Mouse (Mus musculus): ENCODE data around the gene Gfi1b. TPM values are rescaled to one million over a fixed set of nuclear protein-coding genes. Genes with fewer than 3 reads are reported as not detected.

Gene Gfi1b
- polyA plus RNA-seq, 1 experiment from 2014 or later, result not detected

DNA sequence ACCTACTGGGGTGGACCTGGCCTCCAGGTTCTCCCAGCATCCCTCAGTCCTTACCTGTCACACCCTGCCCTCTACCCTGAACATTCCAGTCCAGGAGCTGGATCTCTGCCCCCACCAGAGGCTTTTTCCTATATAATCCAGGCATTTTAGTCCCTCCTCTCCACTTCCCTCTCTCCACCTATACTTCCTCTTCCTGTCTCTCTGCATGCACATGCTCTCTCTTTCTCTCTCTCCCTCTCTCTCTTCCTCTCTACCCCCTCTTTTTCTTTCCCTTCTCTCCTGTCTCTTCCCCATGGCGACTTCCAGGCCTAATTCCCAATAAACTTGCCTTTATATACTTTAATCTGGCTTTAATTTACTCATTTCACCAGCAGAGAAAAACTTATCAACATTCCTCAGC is 33.2 kb downstream of the Gfi1b start:
- no peak overlapping the region for H3K4me3 ChIP-seq
- no peak overlapping the region for H3K4me2 ChIP-seq
- no peak overlapping the region for H3K9ac ChIP-seq
- WGBS, result 38% methylated on average over 1 of the region's 1 CpGs
- H3K27ac ChIP-seq, result no peak overlapping the region
- H3K27me3 ChIP-seq (replicated peaks), result 0 out of 2 replicates have a peak, but pooled peaks cover 4% of the 10 kb centered on the region
- H3K9me3 ChIP-seq, result 0 out of 2 replicates have a peak, but pooled peaks cover 3% of the 10 kb centered on the region
- peaks cover 5% of the 10 kb centered on the region for H3K4me1 ChIP-seq
- ATAC-seq (replicated peaks), result no peak
- H3K36me3 ChIP-seq (replicated peaks), result no peaks in the 10 kb centered on the region

DNA sequence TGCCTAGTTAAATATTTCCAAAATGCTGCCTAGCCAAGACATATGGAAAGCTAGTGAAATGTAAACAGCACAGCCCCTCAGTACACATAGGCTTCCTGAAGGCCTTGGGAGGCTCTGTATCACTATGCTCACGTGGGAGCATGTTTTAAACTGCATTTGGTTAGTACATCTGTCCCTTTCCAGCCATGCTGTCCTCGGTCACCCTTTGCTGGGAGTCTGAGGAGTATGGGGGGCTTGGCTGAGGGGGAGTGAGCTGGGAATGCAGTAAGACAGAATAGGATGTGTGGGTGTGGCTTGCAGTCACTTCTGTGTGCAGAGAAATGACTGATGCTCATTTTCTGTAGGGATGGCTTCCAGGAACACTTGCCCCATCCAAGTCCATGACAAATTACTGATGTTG is 36.1 kb downstream of the Gfi1b start:
- no peak overlapping the region for H3K27ac ChIP-seq
- peaks cover 27% of the 10 kb centered on the region for H3K4me1 ChIP-seq
- H3K4me2 ChIP-seq, result no peak overlapping the region
- no peak overlapping the region for H3K9ac ChIP-seq
- H3K36me3 ChIP-seq (replicated peaks), result no peaks in the 10 kb centered on the region
- H3K9me3 ChIP-seq, result 0 out of 2 replicates have a peak, but pooled peaks cover 3% of the 10 kb centered on the region
- ATAC-seq (replicated peaks), result no peak
- no peak overlapping the region for H3K4me3 ChIP-seq
- H3K27me3 ChIP-seq (replicated peaks), result no peaks in the 10 kb centered on the region
- WGBS, result 47% methylated on average over 2 of the region's 2 CpGs

DNA sequence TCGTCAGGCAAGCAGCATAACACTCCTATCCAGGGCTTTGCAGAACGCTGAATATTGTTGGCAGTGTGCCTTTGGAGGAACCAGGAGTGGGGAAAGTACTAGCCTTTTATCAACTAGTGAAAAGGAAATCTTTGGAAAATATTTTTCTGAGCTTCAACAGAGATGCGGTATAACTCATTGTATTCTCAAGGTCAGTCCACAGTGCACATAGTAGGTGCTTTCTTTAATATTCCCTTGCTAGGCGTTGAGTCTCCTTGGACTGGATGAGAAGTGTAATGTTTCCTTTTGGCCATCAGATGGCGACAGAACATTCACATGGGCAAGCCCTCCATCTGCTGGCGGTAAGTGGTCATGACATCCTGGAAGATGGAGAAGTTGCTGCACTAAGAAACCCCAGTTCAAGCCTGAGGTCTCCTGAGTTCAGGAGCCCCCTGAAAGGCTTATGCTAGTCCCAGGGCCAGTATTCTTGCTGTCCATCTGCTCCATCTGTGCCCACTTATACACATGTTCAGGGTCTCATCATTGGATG is 36.7 kb downstream of the Gfi1b start:
- Histone ChIP-seq H3K9ac (no peak overlapping the region), H3K4me3 (no peak overlapping the region), H3K9me3 (0 out of 2 replicates have a peak, but pooled peaks cover 3% of the 10 kb centered on the region), H3K27ac (no peak overlapping the region), H3K4me1 (peaks cover 27% of the 10 kb centered on the region), H3K4me2 (no peak overlapping the region), H3K27me3 (replicated peaks) (no peaks in the 10 kb centered on the region), H3K36me3 (replicated peaks) (no peaks in the 10 kb centered on the region)
- WGBS, result 18% methylated on average over 6 of the region's 6 CpGs
- ATAC-seq (replicated peaks), result no peak

GRCm38 (mm10) chr2:28583651-28584050 is 38.1 kb downstream of the Gfi1b start, which contains the start of gene Gtf3c5:
Gtf3c5 (minus strand) TSS chr2:28583751.
- H3K27ac ChIP-seq, result peak within 1 kb of the TSS; percentile 94
- no peak for ATAC-seq (replicated peaks)
- 74% methylated on average over 9 of the region's 9 CpGs for WGBS
- H3K27me3 ChIP-seq (replicated peaks), result no peaks in the 10 kb centered on the region
- peak within 1 kb of the TSS; percentile 68 for H3K9ac ChIP-seq
- H3K4me1 ChIP-seq, result peaks cover 27% of the 10 kb centered on the region
- peak within 1 kb of the TSS; percentile 81 for H3K4me3 ChIP-seq
- H3K4me2 ChIP-seq, result peak within 1 kb of the TSS; percentile 69
- no peaks in the 10 kb centered on the region; the same call in 1 of the 2 replicates for H3K36me3 ChIP-seq (replicated peaks)
- H3K9me3 ChIP-seq, result no peaks in the 10 kb centered on the region

- ATAC-seq (replicated peaks), result peak; percentile 92
- Histone ChIP-seq H3K36me3 (replicated peaks) (no peaks in the 10 kb centered on the region; the same call in 1 of the 2 replicates), H3K4me1 (peaks cover 27% of the 10 kb centered on the region), H3K27ac (peak overlapping the region; percentile 94), H3K4me2 (peak overlapping the region; percentile 69), H3K9ac (peak overlapping the region; percentile 68), H3K9me3 (no peaks in the 10 kb centered on the region), H3K27me3 (replicated peaks) (no peaks in the 10 kb centered on the region), H3K4me3 (peak overlapping the region; percentile 81)
- WGBS, result under 1% methylated on average over 56 of the region's 56 CpGs
Measured at GRCm38 (mm10) chr2:28582647-28583353, 39.0 kb downstream of the Gfi1b start.

DNA sequence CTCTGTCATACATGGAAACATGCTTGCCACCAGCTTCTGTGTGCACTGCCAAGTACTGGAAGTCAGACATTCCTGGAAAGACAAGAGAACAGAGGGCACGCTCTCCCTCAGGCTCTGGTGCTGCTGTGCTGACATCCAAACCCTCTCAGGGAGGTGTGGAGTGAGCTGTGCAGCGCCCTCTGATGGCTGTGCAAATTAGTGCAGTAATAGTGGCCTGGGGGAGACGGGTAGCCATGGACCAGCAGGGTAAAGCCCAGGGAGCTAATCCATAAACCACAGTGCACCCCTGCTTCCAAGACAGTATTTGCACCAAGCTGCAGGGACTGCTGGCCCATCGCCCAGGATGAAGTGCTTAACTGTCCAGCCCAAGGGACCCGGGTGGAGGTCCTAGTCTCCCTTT is 43.8 kb downstream of the Gfi1b start:
- no peak overlapping the region for H3K9ac ChIP-seq
- no peak overlapping the region for H3K4me2 ChIP-seq
- WGBS, result 68% methylated on average over 5 of the region's 5 CpGs
- no peaks in the 10 kb centered on the region for H3K9me3 ChIP-seq
- H3K4me3 ChIP-seq, result no peak overlapping the region
- peaks cover 32% of the 10 kb centered on the region for H3K36me3 ChIP-seq (replicated peaks)
- no peak overlapping the region for H3K27ac ChIP-seq
- peaks cover 18% of the 10 kb centered on the region for H3K4me1 ChIP-seq
- no peak for ATAC-seq (replicated peaks)
- H3K27me3 ChIP-seq (replicated peaks), result no peaks in the 10 kb centered on the region

- Histone ChIP-seq H3K4me2 (no peak overlapping the region), H3K4me1 (peaks cover 12% of the 10 kb centered on the region), H3K27me3 (replicated peaks) (no peaks in the 10 kb centered on the region), H3K4me3 (no peak overlapping the region), H3K27ac (no peak overlapping the region), H3K36me3 (replicated peaks) (peaks cover 44% of the 10 kb centered on the region), H3K9me3 (no peaks in the 10 kb centered on the region), H3K9ac (no peak overlapping the region)
- no peak for ATAC-seq (replicated peaks)
- WGBS, result 90% methylated on average over 3 of the region's 3 CpGs
Measured at GRCm38 (mm10) chr2:28576815-28577214, 45.0 kb downstream of the Gfi1b start.

DNA sequence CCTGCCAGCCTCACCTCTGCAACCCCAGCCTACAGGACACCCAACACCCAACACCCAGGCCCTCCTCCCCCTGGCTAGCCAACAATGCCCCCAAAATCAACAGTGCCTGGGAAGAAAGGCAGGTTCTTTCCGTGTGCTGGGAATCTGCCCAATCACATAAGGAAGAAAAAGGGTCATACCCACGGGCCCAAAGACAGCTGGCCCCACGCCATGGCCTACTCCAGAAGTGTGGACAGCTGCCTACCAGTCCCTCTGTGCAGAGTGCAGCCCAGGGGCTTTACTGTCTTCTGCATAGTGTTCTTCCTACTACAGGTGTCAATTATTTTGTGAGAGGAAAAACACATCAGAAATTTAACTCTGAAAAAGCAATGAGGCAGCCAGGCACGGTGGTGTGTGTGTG is 46.4 kb downstream of the Gfi1b start:
- Histone ChIP-seq H3K36me3 (replicated peaks) (peaks cover 57% of the 10 kb centered on the region), H3K4me3 (no peak overlapping the region), H3K27me3 (replicated peaks) (no peaks in the 10 kb centered on the region), H3K9ac (no peak overlapping the region), H3K9me3 (no peaks in the 10 kb centered on the region), H3K4me2 (no peak overlapping the region), H3K27ac (no peak overlapping the region), H3K4me1 (no peaks in the 10 kb centered on the region)
- no peak for ATAC-seq (replicated peaks)
- WGBS, result 96% methylated on average over 4 of the region's 4 CpGs

GRCm38 (mm10) chr2:28569903-28570302 is 51.9 kb downstream of the Gfi1b start:
- Histone ChIP-seq H3K9ac (no peak overlapping the region), H3K36me3 (replicated peaks) (peaks cover 66% of the 10 kb centered on the region), H3K9me3 (no peaks in the 10 kb centered on the region), H3K4me2 (no peak overlapping the region), H3K4me3 (no peak overlapping the region), H3K27me3 (replicated peaks) (no peaks in the 10 kb centered on the region), H3K27ac (no peak overlapping the region), H3K4me1 (no peaks in the 10 kb centered on the region)
- no peak for ATAC-seq (replicated peaks)
- WGBS, result 79% methylated on average over 2 of the region's 3 CpGs

DNA sequence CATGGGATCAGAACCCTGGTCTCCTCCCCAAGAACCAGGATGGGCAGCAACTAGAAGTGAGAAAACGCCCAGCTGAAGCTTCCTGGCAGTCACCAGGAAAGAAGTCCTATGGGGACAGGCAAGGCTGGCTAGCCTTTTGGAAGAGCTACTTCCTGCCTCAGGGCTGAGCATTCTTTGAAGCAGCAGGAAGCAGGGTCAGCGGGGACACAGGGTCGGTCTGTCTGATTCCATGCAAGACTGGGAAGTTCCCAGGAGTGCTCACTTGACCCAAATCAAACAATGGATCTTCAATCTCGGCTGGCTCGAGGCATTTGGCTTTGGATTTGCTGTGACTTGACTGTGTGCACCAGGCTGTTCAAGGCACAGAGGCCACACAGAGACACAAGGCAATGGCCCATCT is 55.2 kb downstream of the Gfi1b start:
- Histone ChIP-seq H3K4me1 (no peaks in the 10 kb centered on the region), H3K27me3 (replicated peaks) (no peaks in the 10 kb centered on the region), H3K9ac (no peak overlapping the region), H3K36me3 (replicated peaks) (peaks cover 39% of the 10 kb centered on the region), H3K4me2 (no peak overlapping the region), H3K4me3 (no peak overlapping the region), H3K27ac (no peak overlapping the region), H3K9me3 (no peaks in the 10 kb centered on the region)
- WGBS, result 76% methylated on average over 5 of the region's 5 CpGs
- no peak for ATAC-seq (replicated peaks)

GRCm38 (mm10) chr2:28564380-28564779 is 57.4 kb downstream of the Gfi1b start:
- Histone ChIP-seq H3K4me1 (no peaks in the 10 kb centered on the region), H3K4me3 (no peak overlapping the region), H3K27ac (no peak overlapping the region), H3K27me3 (replicated peaks) (no peaks in the 10 kb centered on the region), H3K9me3 (no peaks in the 10 kb centered on the region), H3K9ac (no peak overlapping the region), H3K36me3 (replicated peaks) (peaks cover 24% of the 10 kb centered on the region), H3K4me2 (no peak overlapping the region)
- ATAC-seq (replicated peaks), result no peak
- 92% methylated on average over 4 of the region's 4 CpGs for WGBS

DNA sequence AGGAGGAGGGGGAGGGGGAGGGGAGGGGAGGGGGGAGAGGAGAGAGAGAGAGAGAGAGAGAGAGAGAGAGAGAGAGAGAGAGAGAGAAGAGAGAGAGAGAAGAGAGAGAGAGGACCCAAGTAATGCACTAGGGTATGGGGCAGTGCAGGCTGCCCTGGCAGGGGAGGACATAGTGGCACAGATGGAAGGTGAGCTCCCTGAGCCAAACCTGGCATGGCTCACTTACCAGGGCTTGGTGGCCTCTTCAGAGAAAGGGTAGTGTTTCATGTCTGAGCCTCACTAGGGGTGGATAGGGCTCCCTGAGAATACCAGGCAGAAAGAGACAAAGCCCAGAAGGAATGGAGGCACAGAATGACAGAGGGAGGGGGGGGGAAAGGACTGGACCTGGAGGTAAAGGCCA is 58.0 kb downstream of the Gfi1b start:
- H3K27ac ChIP-seq, result no peak overlapping the region
- no peak overlapping the region for H3K4me2 ChIP-seq
- no peaks in the 10 kb centered on the region for H3K4me1 ChIP-seq
- peaks cover 19% of the 10 kb centered on the region for H3K36me3 ChIP-seq (replicated peaks)
- H3K9me3 ChIP-seq, result no peaks in the 10 kb centered on the region
- H3K27me3 ChIP-seq (replicated peaks), result no peaks in the 10 kb centered on the region
- H3K9ac ChIP-seq, result no peak overlapping the region
- H3K4me3 ChIP-seq, result no peak overlapping the region
- ATAC-seq (replicated peaks), result no peak

- Histone ChIP-seq H3K9me3 (no peaks in the 10 kb centered on the region), H3K4me2 (no peak within 1 kb of the TSS), H3K4me1 (no peaks in the 10 kb centered on the region), H3K36me3 (replicated peaks) (peaks cover 14% of the 10 kb centered on the region), H3K4me3 (no peak within 1 kb of the TSS), H3K27ac (no peak within 1 kb of the TSS), H3K27me3 (replicated peaks) (no peaks in the 10 kb centered on the region), H3K9ac (no peak within 1 kb of the TSS)
- ATAC-seq (replicated peaks), result no peak
- 76% methylated on average over 6 of the region's 6 CpGs for whole genome bisulfite sequencing
Measured at GRCm38 (mm10) chr2:28563303-28563702, 58.5 kb downstream of the Gfi1b start, which contains the start of gene Cel. Cel (minus strand) TSS chr2:28563403.
